Mouse (Mus musculus): ENCODE results near the gene Nt5dc1. TPM values are rescaled to one million over a fixed set of nuclear protein-coding genes. Genes with fewer than 3 reads are reported as not detected.

The Nt5dc1 gene
- 1.8 and 3.3 TPM in 2 replicates for polyA plus RNA-seq (2021; fragmentation: Nextera tagmentation)
- long read RNA-seq, experiment 1, partial matches to known transcripts = 0 of 10 reads
- long read RNA-seq, experiment 1, other reads (novel, unspliced or antisense) = 6 of 10 reads
- long read RNA-seq, experiment 2, transcript Nt5dc1-201 (12 exons, 2,743 nt) = major isoform, 9 of 17 reads
- long read RNA-seq, experiment 2, partial matches to known transcripts = 0 of 17 reads
- long read RNA-seq, experiment 2, other reads (novel, unspliced or antisense) = 2 of 17 reads

GRCm38 (mm10) chr10:34418204-34418756, at the start of gene Nt5dc1:
Gene Nt5dc1 (minus strand): TSS chr10:34418552.

DNA sequence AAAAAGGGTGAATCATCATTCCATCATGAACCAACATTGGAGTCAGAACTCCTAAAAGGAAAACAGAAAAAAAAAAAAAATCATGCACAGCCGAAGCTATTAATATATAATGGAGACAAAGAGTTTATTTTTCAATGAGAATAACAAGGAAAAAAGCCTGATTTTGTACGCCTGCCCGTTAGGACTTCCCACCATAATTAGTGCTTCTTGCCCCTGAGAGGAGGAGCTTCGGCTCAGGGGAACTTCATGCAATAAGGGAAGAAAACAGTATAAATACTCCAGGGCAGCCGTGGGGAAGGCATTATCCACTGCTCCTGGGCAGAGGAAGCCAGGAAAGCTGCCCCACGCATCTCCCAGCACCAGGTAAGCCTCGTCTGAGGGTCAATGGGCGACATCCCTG, 28.7 kb downstream of the Nt5dc1 start, which contains the start of gene Col10a1:
TSS of gene Col10a1 (plus strand) at position 301 of the 400 bp plus-strand sequence.

GRCm38 (mm10) chr10:34297299-34297979, 120.9 kb downstream of the Nt5dc1 start, which contains the start of gene Tspyl4:
Gene Tspyl4 (plus strand): TSS chr10:34297442.

GRCm38 (mm10) chr10:34281962-34282388, 136.4 kb downstream of the Nt5dc1 start, which contains the start of gene Tspyl1:
Gene Tspyl1 (plus strand): TSS chr10:34282190.

Other genes with a start within 250 kb of the Nt5dc1 start
- 1.6 and 1.7 TPM in 2 replicates for gene Dse, start 210.8 kb downstream of the Nt5dc1 start, polyA plus RNA-seq (2021; fragmentation: Nextera tagmentation)
- 144 and 159 TPM in 2 replicates for gene Tspyl1, start 136.4 kb downstream of the Nt5dc1 start, polyA plus RNA-seq (2021; fragmentation: Nextera tagmentation)
- gene Tspyl4, start 121.1 kb downstream of the Nt5dc1 start, polyA plus RNA-seq (2021; fragmentation: Nextera tagmentation) = 186 and 188 TPM in 2 replicates
- 0.08 TPM in 1 of 2 replicates, not detected in the other for gene Col10a1, start 28.6 kb downstream of the Nt5dc1 start, polyA plus RNA-seq (2021; fragmentation: Nextera tagmentation)
- gene Frk, start 64.8 kb upstream of the Nt5dc1 start, polyA plus RNA-seq (2021; fragmentation: Nextera tagmentation) = 0.14 and 0.33 TPM in 2 replicates